Mouse (Mus musculus): ENCODE measurements around the gene Tom1l2. TPM values are rescaled to one million over a fixed set of nuclear protein-coding genes. Genes with fewer than 3 reads are reported as not detected.

The Tom1l2 gene
- polyA plus RNA-seq, 1 experiment, result 187 TPM

GRCm38 (mm10) chr11:60211152-60211551 is 141.6 kb downstream of the Tom1l2 start:
- no peak for DNase-seq (ENCODE audit: extremely low spot score in 1 of 2, low spot score in 1 of 2)

- DNase-seq (ENCODE audit: extremely low spot score in 1 of 2, low spot score in 1 of 2), result peak; percentile 70 to 85
Observed at GRCm38 (mm10) chr11:60210305-60210724, 142.4 kb downstream of the Tom1l2 start.

- no peak for DNase-seq (ENCODE audit: extremely low spot score in 1 of 2, low spot score in 1 of 2)
Observed at GRCm38 (mm10) chr11:60209933-60210249, 142.8 kb downstream of the Tom1l2 start.

GRCm38 (mm10) chr11:60209217-60209932 is 143.3 kb downstream of the Tom1l2 start:
- DNase-seq (ENCODE audit: extremely low spot score in 1 of 2, low spot score in 1 of 2), result peak; percentile 67 to 85

GRCm38 (mm10) chr11:60208712-60209111 is 144.0 kb downstream of the Tom1l2 start:
- DNase-seq (ENCODE audit: extremely low spot score in 1 of 2, low spot score in 1 of 2), result no peak

DNA sequence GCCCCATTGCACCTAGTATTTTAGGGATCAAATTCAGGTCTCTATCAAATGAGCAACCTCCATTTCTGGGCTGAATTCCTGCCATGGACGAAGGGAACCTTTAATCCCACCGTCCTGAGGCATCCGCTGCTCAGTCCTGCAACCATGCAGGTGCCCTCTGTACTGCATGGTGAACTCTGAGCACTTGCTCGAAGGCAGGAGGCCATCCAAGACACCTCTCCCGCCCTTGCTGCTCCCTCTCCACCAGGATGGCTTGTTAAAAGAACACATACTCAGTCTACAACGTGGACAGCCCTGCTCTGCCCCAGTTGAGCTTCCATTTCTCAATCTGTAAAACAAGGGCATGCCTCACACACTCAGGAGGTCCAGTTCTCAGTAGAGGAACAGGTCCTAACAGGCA is 144.5 kb downstream of the Tom1l2 start:
- DNase-seq (ENCODE audit: extremely low spot score in 1 of 2, low spot score in 1 of 2), result no peak

- no peak for DNase-seq (ENCODE audit: extremely low spot score in 1 of 2, low spot score in 1 of 2)
Observed at GRCm38 (mm10) chr11:60206207-60206606, 146.5 kb downstream of the Tom1l2 start.

- no peak for DNase-seq (ENCODE audit: extremely low spot score in 1 of 2, low spot score in 1 of 2)
Observed at GRCm38 (mm10) chr11:60205026-60205425, 147.7 kb downstream of the Tom1l2 start.

DNA sequence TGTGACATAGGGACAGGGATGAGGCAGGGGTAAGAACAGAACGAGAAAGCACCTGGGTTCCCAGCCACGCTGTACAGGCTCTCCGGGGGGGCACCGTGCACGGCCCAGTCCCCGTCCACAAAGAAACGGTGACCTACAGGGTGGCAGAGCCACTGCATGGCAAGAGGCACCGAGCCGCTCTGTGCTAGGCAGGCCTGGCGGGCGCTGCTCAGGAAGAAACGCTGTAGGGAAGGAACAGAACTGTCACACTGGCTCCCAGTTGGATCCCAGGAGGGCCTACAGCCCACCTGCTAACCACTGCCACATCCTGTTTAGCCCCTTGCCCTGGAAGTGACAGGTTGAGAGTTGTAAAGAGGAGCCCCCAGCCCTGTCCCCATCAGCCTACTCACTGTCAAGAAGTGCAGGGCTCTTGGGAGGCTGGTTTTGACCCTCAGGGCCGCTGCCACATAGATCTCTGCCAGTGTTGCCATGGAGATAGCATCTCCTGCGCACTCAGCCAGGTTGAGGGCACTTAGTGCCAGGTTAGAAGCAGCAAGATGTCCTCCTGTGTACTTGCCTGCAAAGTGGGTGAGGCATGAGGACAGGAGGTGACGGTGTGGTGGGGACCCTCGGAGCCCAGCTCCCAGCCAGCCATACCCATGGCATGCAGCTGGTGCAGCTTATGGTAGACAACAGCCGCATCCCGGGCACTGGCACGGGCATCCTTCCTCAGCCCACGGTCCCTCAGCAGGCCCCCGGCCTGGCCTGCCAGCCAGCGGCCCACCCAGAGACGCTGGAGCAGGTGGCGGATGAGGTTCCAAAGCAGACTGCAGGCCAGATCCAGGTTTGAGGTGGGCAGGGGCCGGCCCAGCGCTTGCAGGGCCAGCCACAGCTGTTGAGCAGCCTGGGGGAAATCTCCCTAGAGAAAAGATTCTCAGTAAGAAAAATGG is 149.7 kb downstream of the Tom1l2 start:
- no peak for DNase-seq (ENCODE audit: extremely low spot score in 1 of 2, low spot score in 1 of 2)

- no peak for DNase-seq (ENCODE audit: extremely low spot score in 1 of 2, low spot score in 1 of 2)
Observed at GRCm38 (mm10) chr11:60200384-60200783, 152.3 kb downstream of the Tom1l2 start.

GRCm38 (mm10) chr11:60199702-60200184 is 153.0 kb downstream of the Tom1l2 start:
- peak; percentile 86 to 98 for DNase-seq (ENCODE audit: extremely low spot score in 1 of 2, low spot score in 1 of 2)

DNA sequence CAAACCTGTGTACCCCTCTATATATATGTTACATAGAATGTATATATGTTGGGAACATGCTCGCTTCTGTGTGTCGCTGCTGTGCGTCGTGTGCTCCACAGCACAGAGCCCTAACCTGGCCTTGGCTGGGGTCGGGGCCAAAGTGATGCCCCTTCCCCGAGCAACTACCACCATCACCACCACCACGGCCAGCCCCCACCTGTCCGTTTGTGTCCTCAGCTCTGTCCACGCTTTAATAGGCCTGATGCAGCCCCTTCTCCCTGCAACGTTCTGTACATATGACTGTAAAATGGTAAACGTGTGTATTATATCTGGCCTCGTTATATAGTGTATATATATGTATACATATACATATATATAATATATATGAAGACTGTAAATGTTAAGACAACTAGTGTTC is 154.1 kb downstream of the Tom1l2 start:
- no peak for DNase-seq (ENCODE audit: extremely low spot score in 1 of 2, low spot score in 1 of 2)

GRCm38 (mm10) chr11:60197998-60198619 is 154.6 kb downstream of the Tom1l2 start:
- no peak for DNase-seq (ENCODE audit: extremely low spot score in 1 of 2, low spot score in 1 of 2)

GRCm38 (mm10) chr11:60196344-60196743 is 156.4 kb downstream of the Tom1l2 start:
- no peak for DNase-seq (ENCODE audit: extremely low spot score in 1 of 2, low spot score in 1 of 2)

DNA sequence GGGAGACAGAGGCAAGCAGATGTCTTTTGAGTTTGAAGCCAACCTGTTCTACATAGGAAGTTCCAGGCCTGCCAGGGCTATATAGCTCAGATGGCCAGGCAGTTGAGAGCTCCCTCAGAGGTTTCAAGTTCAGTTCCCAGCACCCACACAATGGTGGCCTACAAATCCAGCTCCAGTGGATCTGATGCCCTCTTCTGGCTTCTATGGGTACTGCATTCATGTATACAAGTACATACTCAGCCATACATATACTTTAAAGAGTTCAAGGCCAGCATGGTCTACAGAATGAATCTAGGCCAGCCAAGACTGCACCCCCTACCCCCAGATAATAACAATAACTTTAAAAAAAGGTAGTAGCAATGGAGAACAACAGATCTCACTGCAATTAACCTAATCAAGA is 157.6 kb downstream of the Tom1l2 start:
- DNase-seq (ENCODE audit: extremely low spot score in 1 of 2, low spot score in 1 of 2), result peak in 1 of 2 experiments; percentile 47

- DNase-seq (ENCODE audit: extremely low spot score in 1 of 2, low spot score in 1 of 2), result no peak
Observed at GRCm38 (mm10) chr11:60193556-60193955, 159.1 kb downstream of the Tom1l2 start.

- no peak for DNase-seq (ENCODE audit: extremely low spot score in 1 of 2, low spot score in 1 of 2)
Observed at GRCm38 (mm10) chr11:60192534-60192933, 160.2 kb downstream of the Tom1l2 start.

GRCm38 (mm10) chr11:60190055-60190641 is 162.6 kb downstream of the Tom1l2 start:
- no peak for DNase-seq (ENCODE audit: extremely low spot score in 1 of 2, low spot score in 1 of 2)

GRCm38 (mm10) chr11:60189501-60190040 is 163.1 kb downstream of the Tom1l2 start:
- DNase-seq (ENCODE audit: extremely low spot score in 1 of 2, low spot score in 1 of 2), result peak in 1 of 2 experiments; percentile 50

DNA sequence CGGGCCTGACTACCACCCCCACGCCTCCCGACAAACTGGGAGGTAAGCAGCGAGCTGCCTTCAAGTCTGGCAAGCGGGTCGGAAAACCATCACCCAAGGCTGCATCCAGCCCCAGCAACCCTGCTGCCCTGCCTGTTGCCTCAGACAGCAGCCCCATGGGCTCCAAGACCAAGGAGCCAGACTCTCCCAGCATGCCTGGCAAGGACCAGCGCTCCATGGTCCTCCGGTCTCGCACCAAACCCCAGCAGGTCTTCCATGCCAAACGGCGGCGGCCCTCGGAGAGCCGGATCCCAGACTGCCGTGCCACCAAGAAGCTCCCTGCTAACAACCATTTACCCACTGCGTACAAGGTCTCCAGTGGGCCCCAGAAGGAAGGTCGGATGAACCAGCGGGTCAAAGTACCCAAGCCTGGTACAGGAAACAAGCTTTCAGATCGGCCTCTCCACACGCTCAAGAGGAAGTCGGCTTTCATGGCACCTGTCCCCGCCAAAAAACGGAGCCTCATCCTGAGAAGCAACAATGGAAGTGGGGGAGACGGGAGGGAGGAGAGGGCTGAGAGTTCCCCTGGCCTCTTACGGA is 164.3 kb downstream of the Tom1l2 start:
- no peak for DNase-seq (ENCODE audit: extremely low spot score in 1 of 2, low spot score in 1 of 2)

Data from frontal cortex, adult 2 months (tissue).